Mouse (Mus musculus): ENCODE measurements around the gene Gm28230. TPM values are rescaled to one million over a fixed set of nuclear protein-coding genes. Genes with fewer than 3 reads are reported as not detected.

The Gm28230 gene
- total and polyA plus RNA-seq, 3 experiments, result not detected

GRCm38 (mm10) chr2:74686988-74687697 lies 39.4 kb upstream of the Gm28230 start:
- Histone ChIP-seq H3K36me3 (ENCODE audit: control insufficient read depth in 1 of 2, insufficient read depth in 2 of 2, low read length in 2 of 2) (no peaks in the 10 kb centered on the region), H3K27ac (ENCODE audit: control insufficient read depth, low read depth, low read length) (no peak overlapping the region), H3K79me2 (ENCODE audit: control insufficient read depth, insufficient read depth, low read length, poor library complexity) (no peaks in the 10 kb centered on the region), H3K9ac (ENCODE audit: control insufficient read depth, low read depth, low read length, poor library complexity, severe bottlenecking) (no peak overlapping the region), H3K4me1 (ENCODE audit: control insufficient read depth in 1 of 2, insufficient read depth in 2 of 2, low read length in 2 of 2) (no peaks in the 10 kb centered on the region), H3K27me3 (ENCODE audit: control insufficient read depth in 1 of 2, insufficient read depth in 2 of 2, low read length in 2 of 2) (peaks cover 0 to 2% of the 10 kb centered on the region in 2 experiments; a peak in 3 of 4 replicates), H3K9me3 (replicated peaks; ENCODE audit: insufficient read depth, low read length) (no peaks in the 10 kb centered on the region), H3K4me3 (ENCODE audit: control insufficient read depth in 1 of 2, insufficient read depth in 1 of 2, low read depth in 2 of 2, low read length in 2 of 2) (no peak overlapping the region)
- DNase-seq (ENCODE audit: low read depth, low spot score), result no peak
- TF ChIP-seq MYB (IDR thresholded peaks at IDR 0.05; ENCODE audit: low read depth, low read length), result no peak
- no peak for TF ChIP-seq POLR2AphosphoS2 (IDR thresholded peaks at IDR 0.05; ENCODE audit: low read length)

GRCm38 (mm10) chr2:74687698-74688555 lies 38.6 kb upstream of the Gm28230 start:
- no peak overlapping the region for H3K4me3 ChIP-seq (ENCODE audit: control insufficient read depth in 1 of 2, insufficient read depth in 1 of 2, low read depth in 2 of 2, low read length in 2 of 2)
- no peak for TF ChIP-seq USF1 (IDR thresholded peaks at IDR 0.05; ENCODE audit: low read depth, low read length)
- no peak for TF ChIP-seq POLR2A (IDR thresholded peaks at IDR 0.05; ENCODE audit: control insufficient read depth in 1 of 2, insufficient read depth in 1 of 2, low read depth in 1 of 2, low read length in 2 of 2, poor library complexity in 1 of 2)
- no peak for TF ChIP-seq SMC3 (IDR thresholded peaks at IDR 0.05; ENCODE audit: low read depth, low read length)
- no peak for TF ChIP-seq ZKSCAN1 (IDR thresholded peaks at IDR 0.05; ENCODE audit: low read depth, low read length)
- TF ChIP-seq GATA1 (IDR thresholded peaks at IDR 0.05; ENCODE audit: low read depth, low read length), result no peak
- TF ChIP-seq MAFK (IDR thresholded peaks at IDR 0.05; ENCODE audit: borderline replicate concordance, low read depth, low read length), result no peak
- no peak for TF ChIP-seq POLR2AphosphoS5 (IDR thresholded peaks at IDR 0.05; ENCODE audit: borderline replicate concordance, low read depth, low read length)
- TF ChIP-seq TBP (IDR thresholded peaks at IDR 0.05; ENCODE audit: low read depth, low read length), result no peak
- TF ChIP-seq USF2 (IDR thresholded peaks at IDR 0.05; ENCODE audit: borderline replicate concordance in 1 of 2, insufficient read depth in 1 of 2, low read depth in 1 of 2, low read length in 2 of 2), result no peak
- no peak for TF ChIP-seq CHD1 (IDR thresholded peaks at IDR 0.05; ENCODE audit: low read depth, low read length)
- TF ChIP-seq NRF1 (IDR thresholded peaks at IDR 0.05; ENCODE audit: insufficient read depth, low read depth, low read length, poor library complexity, severe bottlenecking), result no peak
- no peak for TF ChIP-seq TAL1 (IDR thresholded peaks at IDR 0.05; ENCODE audit: low read length)
- TF ChIP-seq MAZ (IDR thresholded peaks at IDR 0.05; ENCODE audit: low read depth, low read length), result no peak
- TF ChIP-seq MEF2A (IDR thresholded peaks at IDR 0.05; ENCODE audit: extremely low read depth, insufficient replicate concordance, low read depth, low read length, poor library complexity, severe bottlenecking), result no peak
- no peak for TF ChIP-seq HCFC1 (IDR thresholded peaks at IDR 0.05; ENCODE audit: low read depth, low read length)
- no peak for TF ChIP-seq ETS1 (IDR thresholded peaks at IDR 0.05; ENCODE audit: low read depth, low read length)
- no peak for TF ChIP-seq GABPA (IDR thresholded peaks at IDR 0.05; ENCODE audit: low read depth, low read length)
- no peak for TF ChIP-seq MYC (IDR thresholded peaks at IDR 0.05; ENCODE audit: low read depth, low read length)
- H3K79me2 ChIP-seq (ENCODE audit: control insufficient read depth, insufficient read depth, low read length, poor library complexity), result no peaks in the 10 kb centered on the region
- H3K9me3 ChIP-seq (replicated peaks; ENCODE audit: insufficient read depth, low read length), result no peaks in the 10 kb centered on the region
- H3K27ac ChIP-seq (ENCODE audit: control insufficient read depth, low read depth, low read length), result no peak overlapping the region
- H3K27me3 ChIP-seq (ENCODE audit: control insufficient read depth in 1 of 2, insufficient read depth in 2 of 2, low read length in 2 of 2), result peaks cover 0 to 2% of the 10 kb centered on the region in 2 experiments; a peak in 3 of 4 replicates
- no peak for DNase-seq (ENCODE audit: low read depth, low spot score)
- H3K9ac ChIP-seq (ENCODE audit: control insufficient read depth, low read depth, low read length, poor library complexity, severe bottlenecking), result no peak overlapping the region
- H3K4me1 ChIP-seq (ENCODE audit: control insufficient read depth in 1 of 2, insufficient read depth in 2 of 2, low read length in 2 of 2), result no peaks in the 10 kb centered on the region
- no peaks in the 10 kb centered on the region for H3K36me3 ChIP-seq (ENCODE audit: control insufficient read depth in 1 of 2, insufficient read depth in 2 of 2, low read length in 2 of 2)
